Mouse (Mus musculus): ENCODE data around the gene Wdr70. TPM values are rescaled to one million over a fixed set of nuclear protein-coding genes. Genes with fewer than 3 reads are reported as not detected.

Wdr70 gene
- 18.5 TPM for polyA plus RNA-seq (2014; fragmentation: Illumina TruSeq; extraction: RNeasy Lipid Tissue Mini Kit (QIAGEN cat#74804); ENCODE audit: low read depth, low replicate concordance)

DNA sequence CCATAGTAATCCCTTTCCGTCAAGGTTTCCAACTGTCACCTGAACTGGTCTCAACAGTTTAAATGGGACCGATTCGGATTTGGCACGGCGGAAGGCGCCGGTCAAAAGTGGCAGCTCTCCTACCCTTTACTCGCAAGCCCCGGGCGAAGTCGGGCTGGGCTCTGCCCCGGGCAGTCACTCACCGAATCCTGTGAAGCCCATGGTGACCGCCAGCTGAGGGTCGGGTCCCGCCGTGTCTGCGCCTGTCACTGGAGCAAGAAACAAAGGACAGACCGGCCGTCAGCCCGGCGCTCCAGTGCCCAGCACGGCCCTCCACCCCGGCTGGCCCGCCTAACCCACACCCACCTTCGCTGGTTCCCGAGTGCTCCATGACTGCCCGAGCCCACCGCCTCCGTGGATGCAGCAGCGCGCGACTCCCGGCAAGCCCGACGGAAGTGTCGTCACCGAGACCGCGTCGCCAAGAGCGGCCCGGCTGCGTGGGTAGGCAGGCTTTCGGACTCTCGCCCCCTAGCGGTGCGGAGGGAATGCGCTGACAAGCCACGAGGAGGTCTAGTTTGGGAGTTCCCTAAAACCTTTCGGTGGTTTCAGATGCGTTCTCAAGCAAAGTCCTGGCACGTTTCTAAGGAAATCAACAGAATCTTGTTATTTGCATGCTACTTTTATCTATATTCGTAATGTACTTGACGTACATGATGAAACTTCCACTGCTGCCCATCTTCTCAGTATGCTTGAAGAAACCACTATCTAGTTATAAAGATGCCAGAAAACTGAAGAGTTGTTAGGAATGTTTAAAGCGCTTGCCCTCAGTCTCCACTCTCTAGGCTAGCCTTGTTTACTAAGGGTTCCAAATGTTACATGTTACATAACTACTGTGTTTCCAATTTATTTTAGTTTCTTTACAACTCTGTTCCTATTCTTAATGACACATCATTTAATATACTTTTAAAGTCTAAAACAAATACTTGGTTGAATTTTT lies at the start of gene Wdr70:
TSS of gene Wdr70 (minus strand) at position 436 of the 976 bp plus-strand sequence.

DNA sequence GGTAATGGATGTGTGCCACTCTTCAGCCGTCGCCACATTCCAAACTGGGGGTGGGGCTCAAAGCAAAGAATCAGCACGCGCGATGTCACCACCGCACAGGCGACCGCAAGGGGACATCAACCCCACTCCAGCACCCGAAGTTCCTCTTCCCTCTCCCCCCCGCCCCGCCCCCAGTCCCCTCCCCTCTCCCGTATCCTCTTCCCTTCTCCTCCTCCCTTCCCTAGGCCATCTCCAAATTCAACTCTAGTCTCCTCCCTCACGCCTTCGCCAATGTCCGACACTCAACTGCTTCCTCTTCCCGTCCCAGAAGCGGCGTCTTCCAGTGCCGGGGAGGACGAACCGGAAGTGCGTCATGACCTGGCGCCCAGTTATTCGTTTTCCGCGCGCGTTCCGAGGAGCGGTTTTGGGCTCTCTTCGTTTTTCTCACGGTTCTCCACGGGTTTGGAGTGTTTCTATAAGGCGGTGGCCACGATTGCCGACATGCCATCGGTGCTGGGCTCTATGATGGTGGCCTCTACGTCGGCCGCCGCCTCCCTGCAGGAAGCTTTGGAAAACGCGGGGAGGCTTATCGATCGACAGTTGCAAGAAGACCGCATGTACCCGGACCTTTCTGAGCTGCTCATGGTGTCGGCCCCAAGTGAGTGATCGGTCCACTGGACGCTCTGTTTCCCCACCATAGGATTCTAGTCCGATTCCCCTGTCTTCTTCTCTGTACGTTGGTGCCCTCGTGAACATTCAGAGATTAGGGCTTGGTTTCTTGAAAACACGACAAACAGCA lies 10.1 kb upstream of the Wdr70 start, which contains the start of gene Nup155:
TSS of gene Nup155 (plus strand) at position 308 of the 778 bp plus-strand sequence.

Other genes with a start within 250 kb of the Wdr70 start
- 14.4 TPM for gene Nup155, start 10.1 kb upstream of the Wdr70 start, polyA plus RNA-seq (2014; fragmentation: Illumina TruSeq; extraction: RNeasy Lipid Tissue Mini Kit (QIAGEN cat#74804); ENCODE audit: low read depth, low replicate concordance)
- gene Cplane1, start 69.9 kb upstream of the Wdr70 start, polyA plus RNA-seq (2014; fragmentation: Illumina TruSeq; extraction: RNeasy Lipid Tissue Mini Kit (QIAGEN cat#74804); ENCODE audit: low read depth, low replicate concordance): 1.1 TPM

All from liver, adult 10 weeks (tissue).